In genomic region chr11:114311640-114312039, GRCm38 (mm10) we compare ENCODE assay signal across 19 mouse cellular contexts.
A peak's percentile ranks its signal among the peaks of the same experiment; 100 is the strongest.
DNase-seq lines count a peak whose midpoint lies in the region; ATAC-seq and TF ChIP-seq lines count a peak whose summit lies in the region.
"Had no signal": no experiment of that assay in that cellular context is flagged by ENCODE, and none has a peak within 500 bp of the region (broad histone marks: within the 10 kb centered on the region; RNA-seq: fewer than 3 reads in every experiment).

No protein-coding gene starts in this region.

- 0 out of 4 replicates have a peak, but pooled peaks cover 1 to 3% of the 10 kb centered on the region in 2 experiments for H3K4me1 ChIP-seq in ES-E14 (ENCODE audit: control insufficient read depth in 2 of 2, insufficient read depth in 2 of 2, low read length in 2 of 2, poor library complexity in 1 of 2)
- no peaks in the 10 kb centered on the region for H3K4me1 ChIP-seq in intestine, postnatal 0 days (replicated peaks; ENCODE audit: control insufficient read depth, insufficient read depth, low read length)
- H3K4me1 ChIP-seq: forebrain, embryonic 13.5 days; forebrain, embryonic 15.5 days had no signal

- H3K27ac ChIP-seq in ES-E14 (ENCODE audit: insufficient read depth, low read depth, low read length, poor library complexity, severe bottlenecking), result no peak overlapping the region
- H3K27ac ChIP-seq in intestine, postnatal 0 days (ENCODE audit: low read depth, low read length), result no peak overlapping the region
- H3K27ac ChIP-seq: embryonic facial prominence, embryonic 10.5 days; embryonic facial prominence, embryonic 12.5 days; forebrain, embryonic 13.5 days; forebrain, embryonic 15.5 days had no signal

- in situ Hi-C loops in ES-E14 (cut with MboI; ENCODE audit: low sequenced_read_pairs in 2 of 2, unreplicated experiment in 2 of 2), result no loop called here

- DNase-seq in ES-E14 (ENCODE audit: low read depth, low spot score) (peak; percentile 45), WW6 (ENCODE audit: low read depth, low spot score) (peak; percentile 33)
- DNase-seq in kidney, postnatal 36 days, result no peak
- no peak for DNase-seq in right cerebral cortex, postnatal 4 days
- DNase-seq: adrenal gland, adult 8-10 months; adrenal gland, postnatal 14 days; adrenal gland, postnatal 36 days; cerebellum, adult 11-12 months; cerebellum, adult 2 months; cerebellum, adult 9-10 months; cerebellum, postnatal 10 days; cerebellum, postnatal 25 days; forebrain, postnatal 0 days had no signal

- WGBS in intestine, postnatal 0 days, result 64% methylated on average over 4 of the region's 4 CpGs

- H3K9me3 ChIP-seq in ES-E14 (ENCODE audit: control insufficient read depth, insufficient read depth, low read depth, low read length), result no peaks in the 10 kb centered on the region
- H3K9me3 ChIP-seq in intestine, postnatal 0 days (ENCODE audit: control insufficient read depth), result no peaks in the 10 kb centered on the region
- H3K9me3 ChIP-seq: embryonic facial prominence, embryonic 10.5 days; embryonic facial prominence, embryonic 12.5 days; forebrain, embryonic 13.5 days; forebrain, embryonic 15.5 days had no signal

- no peak for ATAC-seq in intestine, postnatal 0 days
- ATAC-seq: activated CD4-positive, CD25-positive, alpha-beta regulatory T cell, adult 4 months; forebrain, embryonic 13.5 days; forebrain, embryonic 15.5 days; forebrain, postnatal 0 days had no signal

- no peak overlapping the region for H3K4me2 ChIP-seq in intestine, postnatal 0 days (replicated peaks; ENCODE audit: low read depth)
- H3K4me2 ChIP-seq: embryonic facial prominence, embryonic 12.5 days; forebrain, embryonic 13.5 days; forebrain, embryonic 15.5 days had no signal

- H3K27me3 ChIP-seq in intestine, postnatal 0 days (replicated peaks; ENCODE audit: control insufficient read depth, insufficient read depth, low read length), result no peaks in the 10 kb centered on the region
- H3K27me3 ChIP-seq: embryonic facial prominence, embryonic 12.5 days; forebrain, embryonic 13.5 days; forebrain, embryonic 15.5 days had no signal

- no peak overlapping the region for H3K4me3 ChIP-seq in ES-E14 (ENCODE audit: insufficient read depth in 1 of 2, low read depth in 1 of 2, low read length in 2 of 2, poor library complexity in 1 of 2, severe bottlenecking in 1 of 2)
- no peak overlapping the region for H3K4me3 ChIP-seq in intestine, postnatal 0 days (ENCODE audit: low read depth, low read length)
- H3K4me3 ChIP-seq: embryonic facial prominence, embryonic 10.5 days; embryonic facial prominence, embryonic 12.5 days; forebrain, embryonic 13.5 days; forebrain, embryonic 15.5 days had no signal

- no peaks in the 10 kb centered on the region for H3K36me3 ChIP-seq in ES-E14 (ENCODE audit: control insufficient read depth, insufficient read depth, low read length, poor library complexity, severe bottlenecking)
- no peaks in the 10 kb centered on the region for H3K36me3 ChIP-seq in intestine, postnatal 0 days (ENCODE audit: control insufficient read depth, insufficient read depth)
- H3K36me3 ChIP-seq: embryonic facial prominence, embryonic 10.5 days; embryonic facial prominence, embryonic 12.5 days; forebrain, embryonic 15.5 days had no signal

- H3K9ac ChIP-seq in ES-E14 (ENCODE audit: insufficient read depth, low read depth, low read length, poor library complexity, severe bottlenecking), result no peak overlapping the region
- no peak overlapping the region for H3K9ac ChIP-seq in intestine, postnatal 0 days (ENCODE audit: low read depth, low read length)
- H3K9ac ChIP-seq: embryonic facial prominence, embryonic 12.5 days; forebrain, embryonic 13.5 days; forebrain, embryonic 15.5 days; forebrain, postnatal 0 days had no signal

- no peak for TF ChIP-seq CTCF in intestine, postnatal 0 days (IDR thresholded peaks at IDR 0.05; ENCODE audit: low read depth)

TF ChIP-seq in ES-E14, 5 proteins besides CTCF, POLR2A, EP300 and RAD21:
- TF ChIP-seq ZNF384 (IDR thresholded peaks at IDR 0.05; ENCODE audit: low read depth, low read length) (no peak), HCFC1 (IDR thresholded peaks at IDR 0.05; ENCODE audit: borderline replicate concordance, insufficient read depth, low read length) (no peak), CHD2 (IDR thresholded peaks at IDR 0.05; ENCODE audit: low read depth, low read length) (no peak), MAFK (IDR thresholded peaks at IDR 0.05; ENCODE audit: insufficient read depth, low read depth, low read length) (no peak), ZC3H11A (IDR thresholded peaks at IDR 0.05; ENCODE audit: borderline replicate concordance, low read depth, low read length) (no peak)

Comparison
In these comparisons a context has a peak if more than half of its experiments do, and no peak if none do; other contexts are left out.
1. DNase-seq: peak in ES-E14 (single experiment) and WW6 (single experiment); none in kidney, postnatal 36 days (0 of 2) and right cerebral cortex, postnatal 4 days (single experiment).